Mouse (Mus musculus): ENCODE data around the gene Neurog1. TPM values are rescaled to one million over a fixed set of nuclear protein-coding genes. Genes with fewer than 3 reads are reported as not detected.

Gene Neurog1
- total RNA-seq, 2 experiments from 2014 or later: not detected

DNA sequence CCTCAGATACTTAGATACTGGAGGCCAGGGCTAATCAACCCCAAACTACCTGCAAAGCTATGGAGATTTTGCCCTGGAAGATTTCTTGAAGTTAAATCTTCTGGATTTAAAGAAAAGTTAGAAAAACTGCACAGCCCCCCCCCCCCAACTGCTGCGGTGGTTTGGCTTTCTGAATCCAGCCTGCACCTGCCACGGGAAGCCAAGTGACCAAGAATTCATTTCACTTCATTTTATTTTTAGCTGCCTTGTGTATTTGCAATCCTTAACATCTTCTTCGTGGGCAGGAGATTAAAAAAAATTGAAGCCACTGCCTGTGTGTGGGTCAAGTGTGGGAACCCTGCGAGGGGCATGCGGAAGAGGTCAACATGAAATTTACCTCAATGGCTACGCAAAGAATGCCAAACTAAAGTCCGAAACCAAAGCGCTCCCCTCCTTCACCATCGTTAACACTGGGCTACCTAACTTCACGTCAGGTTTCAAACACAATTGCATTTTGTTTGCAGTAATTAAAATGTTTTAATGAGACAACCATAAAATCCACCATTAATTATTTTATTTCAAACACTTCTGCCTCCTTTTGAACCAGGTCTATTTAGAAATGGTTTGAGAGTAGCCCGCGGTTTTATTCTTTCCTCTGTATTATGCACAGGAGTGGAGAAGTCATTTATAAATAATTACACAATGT lies 5.6 kb upstream of the Neurog1 start:
- no peak for DNase-seq

GRCm38 (mm10) chr13:56256716-56257299 lies 4.8 kb upstream of the Neurog1 start:
- no peak for DNase-seq

GRCm38 (mm10) chr13:56253379-56253778 lies 1.4 kb upstream of the Neurog1 start:
- DNase-seq: no peak

- no peak for DNase-seq
Observed at GRCm38 (mm10) chr13:56252783-56253182, 820 bp upstream of the Neurog1 start.

- DNase-seq: no peak
Observed at GRCm38 (mm10) chr13:56251176-56251923, 613 bp downstream of the Neurog1 start.

GRCm38 (mm10) chr13:56250551-56251161 lies 1.3 kb downstream of the Neurog1 start:
- no peak for DNase-seq

GRCm38 (mm10) chr13:56249593-56250341 lies 2.2 kb downstream of the Neurog1 start:
- no peak for DNase-seq

GRCm38 (mm10) chr13:56243104-56243503 lies 8.9 kb downstream of the Neurog1 start:
- no peak for DNase-seq

DNA sequence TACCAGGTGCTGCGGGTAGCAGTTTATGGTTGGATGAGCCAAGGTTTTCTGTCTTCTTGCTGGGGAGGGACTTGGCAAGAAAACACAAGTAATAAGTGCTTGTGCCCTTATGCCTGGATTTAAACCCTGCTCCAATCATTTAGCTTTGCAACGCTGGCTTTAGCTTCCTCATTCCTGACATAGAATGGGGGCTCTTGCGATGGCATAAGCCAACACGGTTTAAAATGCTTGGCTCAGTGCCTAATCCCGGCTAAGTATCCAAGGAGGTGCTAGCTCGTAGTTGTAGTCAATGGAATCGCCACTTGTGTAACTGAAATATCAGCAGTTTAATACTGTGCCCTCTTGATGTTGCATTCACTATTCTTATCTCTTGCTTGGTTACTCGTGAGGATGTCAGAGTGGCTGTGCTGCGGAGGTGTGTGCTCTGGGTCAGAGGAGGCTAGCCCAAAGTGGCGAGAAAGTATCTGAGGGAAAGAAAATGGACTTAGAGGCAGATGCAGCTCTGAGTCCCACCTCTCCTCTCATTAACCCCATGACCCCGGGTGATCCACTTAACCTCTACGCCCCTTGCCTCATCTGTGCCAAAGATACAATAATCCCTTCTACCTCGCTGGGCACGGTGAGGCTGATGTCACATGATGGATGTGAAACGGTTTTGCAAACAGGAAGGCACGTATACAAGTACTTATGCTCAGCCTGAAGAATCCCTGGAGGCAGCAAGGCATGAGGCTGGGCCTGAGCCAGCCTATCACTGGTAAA lies 11.8 kb downstream of the Neurog1 start:
- DNase-seq: no peak

DNA sequence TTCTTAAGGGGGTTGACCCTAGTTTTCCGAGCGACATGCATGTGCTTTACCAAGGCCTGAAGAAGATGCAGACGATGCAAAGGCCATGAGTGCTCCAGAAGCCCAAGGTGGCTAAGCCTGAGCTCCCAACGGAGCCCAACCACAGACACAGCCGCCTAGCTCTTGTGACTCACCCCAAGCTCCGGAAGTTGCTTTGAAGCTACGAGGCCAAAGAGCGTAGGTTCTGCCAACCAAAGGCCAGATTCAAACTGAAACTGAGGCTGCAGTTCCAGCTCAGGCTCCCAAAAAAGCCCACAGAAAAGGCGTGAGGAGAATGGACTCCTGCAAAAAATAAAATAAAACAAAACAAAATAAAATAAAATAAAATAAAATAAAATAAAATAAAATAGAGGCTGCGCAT lies 14.1 kb downstream of the Neurog1 start:
- no peak for DNase-seq

GRCm38 (mm10) chr13:56236194-56236593 lies 15.8 kb downstream of the Neurog1 start:
- no peak for DNase-seq

- DNase-seq: no peak
Observed at GRCm38 (mm10) chr13:56228790-56229189, 23.2 kb downstream of the Neurog1 start.

- DNase-seq: no peak
Observed at GRCm38 (mm10) chr13:56226175-56226954, 25.6 kb downstream of the Neurog1 start.

DNA sequence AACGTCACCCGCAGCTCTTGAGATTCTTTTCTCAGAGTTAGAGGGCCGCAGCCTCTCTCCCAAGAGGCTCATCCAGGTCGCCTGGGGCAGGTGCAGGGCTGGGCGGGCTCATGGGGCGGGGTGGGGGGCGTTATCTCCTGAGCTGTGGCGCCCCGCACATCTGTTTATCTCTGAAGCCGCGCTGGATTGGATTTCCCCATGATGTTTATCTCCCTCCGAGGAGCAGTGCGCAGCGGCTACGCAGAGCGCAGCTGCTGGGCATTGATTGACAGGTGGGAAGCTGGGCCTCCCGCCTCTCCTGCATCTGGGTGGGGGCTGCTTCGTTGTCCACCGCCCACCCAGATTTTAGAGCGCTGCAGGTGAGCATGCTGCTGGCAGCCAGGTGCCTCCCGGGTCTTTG lies 28.3 kb downstream of the Neurog1 start:
- DNase-seq: no peak

DNA sequence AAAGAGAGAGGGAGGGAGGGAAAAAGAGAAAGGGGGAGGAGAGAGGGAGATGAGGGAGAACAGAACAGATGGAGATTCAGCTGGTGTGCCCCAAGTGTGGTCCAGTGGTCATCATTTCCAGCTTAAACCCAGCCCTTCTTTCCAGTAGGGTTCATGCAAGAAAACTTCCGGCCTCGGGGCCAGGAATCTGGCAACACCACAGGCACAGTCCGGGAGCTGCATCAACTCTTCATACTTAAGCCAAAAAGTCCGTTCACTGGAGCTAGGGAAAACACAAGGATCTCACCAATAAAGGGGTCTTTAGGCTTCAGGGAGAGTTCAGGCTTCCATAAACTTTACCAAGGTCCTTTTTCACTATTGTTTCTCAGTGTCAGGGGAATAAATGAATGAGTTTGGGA lies 29.1 kb downstream of the Neurog1 start:
- no peak for DNase-seq

GRCm38 (mm10) chr13:56221995-56222848 lies 29.7 kb downstream of the Neurog1 start:
- DNase-seq: peak; percentile 11

DNA sequence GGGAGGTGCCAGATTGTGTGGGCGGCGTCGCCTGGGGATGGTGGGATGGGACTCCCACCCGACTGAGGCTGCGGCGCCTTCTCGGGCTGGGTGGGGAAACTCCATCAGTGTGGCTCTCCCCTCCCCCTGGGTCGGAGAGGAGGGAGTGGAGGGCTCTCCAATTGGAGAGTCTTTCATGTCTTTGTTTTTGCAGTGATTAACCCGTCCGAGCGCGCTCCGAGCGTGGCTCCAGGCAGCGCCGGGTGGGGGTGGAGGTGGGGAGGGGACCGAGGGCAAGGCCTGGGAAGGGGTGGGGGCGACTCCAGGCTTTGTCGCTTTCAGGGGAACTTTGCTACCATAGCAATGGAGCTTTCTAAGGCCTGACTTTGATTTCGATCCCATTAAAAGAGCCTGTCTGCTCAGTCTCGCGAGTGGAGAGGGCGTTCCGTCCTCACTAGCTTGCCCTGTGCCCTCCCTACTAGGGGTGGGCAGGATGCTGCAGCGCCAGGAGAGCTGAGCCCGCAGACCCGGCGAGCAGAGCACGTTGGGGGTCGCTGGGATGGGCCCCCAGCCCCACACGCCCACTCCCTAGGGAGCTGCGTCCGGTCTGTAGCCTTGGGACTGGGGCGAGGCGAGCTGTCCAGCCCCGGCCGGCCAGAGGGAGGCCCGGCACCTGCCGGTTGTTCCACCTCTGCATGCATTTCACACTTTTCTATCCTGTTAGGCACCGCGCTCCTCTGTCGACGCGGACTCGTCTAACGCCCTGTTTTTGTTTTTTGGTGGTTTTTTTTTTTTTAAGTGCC lies 30.6 kb downstream of the Neurog1 start:
- DNase-seq: no peak

DNA sequence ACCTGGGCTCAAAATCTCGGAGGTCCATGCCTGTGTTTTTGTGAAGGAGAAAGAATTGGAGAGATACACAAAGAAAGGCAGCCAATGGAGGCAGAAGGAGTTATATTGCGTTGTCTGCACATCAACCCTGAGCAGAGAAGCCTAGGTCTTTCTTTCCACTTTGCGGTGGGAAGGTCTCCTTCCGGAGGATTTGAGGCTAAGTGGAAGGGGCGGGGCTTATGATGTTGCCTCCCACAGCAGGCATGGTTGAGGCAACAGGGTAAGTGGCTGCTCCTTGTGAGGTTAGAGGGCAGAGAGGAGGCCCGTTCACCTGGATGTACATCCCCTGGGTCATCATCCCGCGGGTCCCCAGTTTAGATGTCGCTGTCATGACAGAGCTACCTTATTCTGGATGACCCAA lies 32.7 kb downstream of the Neurog1 start:
- no peak for DNase-seq

DNA sequence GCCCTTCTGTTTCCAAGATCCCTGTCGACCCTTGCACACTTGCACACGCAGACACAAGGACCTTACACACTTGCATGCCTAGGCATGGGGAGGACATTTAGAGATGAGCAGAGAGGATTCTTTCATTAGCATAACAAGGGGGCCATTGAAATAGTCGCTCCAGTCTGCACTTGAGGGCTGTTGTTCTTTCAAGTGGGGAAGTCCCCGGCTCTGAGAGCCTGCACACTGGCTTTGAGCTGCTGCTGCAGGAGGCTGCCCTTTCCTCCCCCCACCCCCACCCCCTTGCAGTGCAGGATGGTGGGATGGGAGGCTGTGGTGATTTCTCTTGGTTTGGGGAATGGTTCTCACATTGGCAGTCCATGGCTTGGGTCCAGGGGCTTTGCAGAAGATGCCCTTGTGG lies 35.9 kb downstream of the Neurog1 start:
- DNase-seq: no peak

Measured in heart, postnatal 4 days (tissue).